Mouse (Mus musculus): Measurements from ENCODE around the gene Sin3b. TPM values are rescaled to one million over a fixed set of nuclear protein-coding genes. Genes with fewer than 3 reads are reported as not detected.

Gene Sin3b
- polyA plus RNA-seq, 3 experiments from 2014 or later, result 87.9 to 109 (median 105) TPM

- no peak for ATAC-seq
Observed at GRCm38 (mm10) chr8:72753781-72754180, 30.7 kb downstream of the Sin3b start.

GRCm38 (mm10) chr8:72756031-72756430, 32.9 kb downstream of the Sin3b start:
- no peak for ATAC-seq

- no peak for ATAC-seq
Observed at GRCm38 (mm10) chr8:72756771-72757390, 33.8 kb downstream of the Sin3b start.

GRCm38 (mm10) chr8:72757426-72758195, 34.5 kb downstream of the Sin3b start:
- no peak for ATAC-seq

GRCm38 (mm10) chr8:72758310-72758709, 35.2 kb downstream of the Sin3b start:
- ATAC-seq, result no peak

- no peak for ATAC-seq
Observed at GRCm38 (mm10) chr8:72760216-72760615, 37.1 kb downstream of the Sin3b start.

- peak; percentile 87 for ATAC-seq
Observed at GRCm38 (mm10) chr8:72761322-72762051, 38.4 kb downstream of the Sin3b start, which contains the start of gene F2rl3. F2rl3 (plus strand) TSS chr8:72761880.

GRCm38 (mm10) chr8:72762306-72762705, 39.2 kb downstream of the Sin3b start:
- ATAC-seq, result no peak

GRCm38 (mm10) chr8:72765696-72766095, 42.6 kb downstream of the Sin3b start:
- ATAC-seq, result no peak

GRCm38 (mm10) chr8:72766777-72767176, 43.7 kb downstream of the Sin3b start:
- ATAC-seq, result no peak

GRCm38 (mm10) chr8:72777797-72778196, 54.7 kb downstream of the Sin3b start:
- no peak for ATAC-seq

GRCm38 (mm10) chr8:72780644-72781043, 57.6 kb downstream of the Sin3b start:
- ATAC-seq, result no peak

GRCm38 (mm10) chr8:72801583-72801982, 78.5 kb downstream of the Sin3b start:
- ATAC-seq, result no peak

Other genes with a start within 250 kb of the Sin3b start
- gene Cherp, start 248.1 kb upstream of the Sin3b start, polyA plus RNA-seq (2017; shearing (Covaris generic)), result 10 to 100 TPM; 48.9 to 68.1 (median 66.7) TPM
- gene Slc35e1, start 230.7 kb upstream of the Sin3b start, polyA plus RNA-seq (2017; shearing (Covaris generic)), result 1 to 10 TPM; 6.7 to 8.4 (median 7.7) TPM
- gene Med26, start 175.0 kb upstream of the Sin3b start, polyA plus RNA-seq (2017; shearing (Covaris generic)), result 1 to 10 TPM; 2.6 to 4.9 (median 4.1) TPM
- gene Smim7, start 152.2 kb upstream of the Sin3b start, polyA plus RNA-seq (2017; shearing (Covaris generic)), result 100 to 1,000 TPM in 1 of 3 experiments, 10 to 100 TPM in 2; 74.5 to 101 (median 82.6) TPM
- 1 to 10 TPM in 1 of 3 experiments, under 1 TPM in 2; 0.88 to 1.5 (median 0.99) TPM for gene Tmem38a, start 151.2 kb upstream of the Sin3b start, polyA plus RNA-seq (2017; shearing (Covaris generic))
- gene Nwd1, start 76.6 kb upstream of the Sin3b start, polyA plus RNA-seq (2017; shearing (Covaris generic)), result under 1 TPM in 1 of 3 experiments, not detected in 2; 0.08 TPM
- gene F2rl3, start 38.6 kb downstream of the Sin3b start, polyA plus RNA-seq (2017; shearing (Covaris generic)), result 10 to 100 TPM in 1 of 3 experiments, 1 to 10 TPM in 2; 4.1 to 10.6 (median 5.3) TPM

All from inflammation-experienced regulatory T-cells, adult 6 months (primary cell).